Mouse (Mus musculus): ENCODE data around the gene Ndufaf7. TPM values are rescaled to one million over a fixed set of nuclear protein-coding genes. Genes with fewer than 3 reads are reported as not detected.

Ndufaf7 gene
- total RNA-seq, 2 experiments from 2014 or later = 48.4 to 49.2 TPM

- intact Hi-C loops (cut with DNase I) = no loop called here
These were observed 15.1 kb downstream of the Ndufaf7 start for GRCm38 (mm10) chr17:78952070-78952469.

GRCm38 (mm10) chr17:78953240-78953639 is 16.3 kb downstream of the Ndufaf7 start:
- intact Hi-C loops (cut with DNase I) = no loop called here
- no peak for DNase-seq

More at GRCm38 (mm10) chr17:78952070-78952469, 15.1 kb downstream of the Ndufaf7 start:
- DNase-seq = no peak

GRCm38 (mm10) chr17:78959473-78959872 is 22.5 kb downstream of the Ndufaf7 start:
- no peak for DNase-seq

GRCm38 (mm10) chr17:78964387-78964786 is 27.5 kb downstream of the Ndufaf7 start:
- intact Hi-C loops (cut with DNase I) = no loop called here

More at GRCm38 (mm10) chr17:78959473-78959872, 22.5 kb downstream of the Ndufaf7 start:
- intact Hi-C loops (cut with DNase I) = no loop called here

GRCm38 (mm10) chr17:78966092-78966883 is 29.4 kb downstream of the Ndufaf7 start:
- DNase-seq = no peak
- intact Hi-C loops (cut with DNase I) = no loop called here

More at GRCm38 (mm10) chr17:78964387-78964786, 27.5 kb downstream of the Ndufaf7 start:
- DNase-seq = no peak

GRCm38 (mm10) chr17:78968500-78968899 is 31.6 kb downstream of the Ndufaf7 start:
- intact Hi-C loops (cut with DNase I) = no loop called here
- no peak for DNase-seq

- DNase-seq = no peak
- intact Hi-C loops (cut with DNase I) = no loop called here
These were observed 46.2 kb downstream of the Ndufaf7 start for GRCm38 (mm10) chr17:78983166-78983565.

GRCm38 (mm10) chr17:78983736-78984135 is 46.8 kb downstream of the Ndufaf7 start:
- intact Hi-C loops (cut with DNase I) = no loop called here
- DNase-seq = no peak

- intact Hi-C loops (cut with DNase I) = no loop called here
- DNase-seq = no peak
These were observed 52.1 kb downstream of the Ndufaf7 start for GRCm38 (mm10) chr17:78989015-78989414.

- intact Hi-C loops (cut with DNase I) = no loop called here
- no peak for DNase-seq
These were observed 54.6 kb downstream of the Ndufaf7 start for GRCm38 (mm10) chr17:78991549-78991948.

GRCm38 (mm10) chr17:78992303-78993027 is 55.5 kb downstream of the Ndufaf7 start:
- no peak for DNase-seq
- intact Hi-C loops (cut with DNase I) = no loop called here

- intact Hi-C loops (cut with DNase I) = no loop called here
- no peak for DNase-seq
These were observed 56.7 kb downstream of the Ndufaf7 start for GRCm38 (mm10) chr17:78993670-78994069.

- peak; percentile 22 to 27 for DNase-seq
- intact Hi-C loops (cut with DNase I) = no loop called here
These were observed 57.4 kb downstream of the Ndufaf7 start for GRCm38 (mm10) chr17:78994382-78994781.

- intact Hi-C loops (cut with DNase I) = no loop called here
- no peak for DNase-seq
These were observed 58.2 kb downstream of the Ndufaf7 start for GRCm38 (mm10) chr17:78994931-78995820.

Other genes starting within 250 kb of the Ndufaf7 start
- gene Strn, start 199.9 kb upstream of the Ndufaf7 start, total RNA-seq (2021) = 10 to 100 TPM; 30.1 to 32.2 TPM
- 10 to 100 TPM; 32.5 to 36.3 TPM for gene Heatr5b, start 101.8 kb upstream of the Ndufaf7 start, total RNA-seq (2021)
- 10 to 100 TPM; 22.9 to 25.8 TPM for gene Gpatch11, start 101.6 kb upstream of the Ndufaf7 start, total RNA-seq (2021)
- 10 to 100 TPM in 1 of 2 experiments, 1 to 10 TPM in 1; 8.7 to 10.4 TPM for gene Eif2ak2, start 54.6 kb upstream of the Ndufaf7 start, total RNA-seq (2021)
- not detected for gene Sult6b1, start 30.1 kb upstream of the Ndufaf7 start, total RNA-seq (2021)
- 10 to 100 TPM; 46.0 to 47.5 TPM for gene Cebpzos, start 20.6 kb upstream of the Ndufaf7 start, total RNA-seq (2021)
- 10 to 100 TPM; 18.0 TPM for gene Cebpz, start 70 bp upstream of the Ndufaf7 start, total RNA-seq (2021)
- 10 to 100 TPM; 22.9 to 23.8 TPM for gene Prkd3, start 83.7 kb downstream of the Ndufaf7 start, total RNA-seq (2021)
- gene Qpct, start 114.8 kb downstream of the Ndufaf7 start, total RNA-seq (2021) = 1 to 10 TPM; 8.9 to 9.3 TPM

All from heart, postnatal 14 days (tissue).